Mouse (Mus musculus) embryo, embryonic 10 days (tissue): Measurements from ENCODE around the gene Fzr1.

Source experiments
- DNase-seq: peaks from one replicate; pipeline ENCODE4 v3.0.0-alpha.2; 2015; ENCODE audit warnings: low spot score

The Fzr1 gene

GRCm38 (mm10) chr10:81328386-81328785 lies 49.9 kb downstream of the Fzr1 start, which contains the start of gene Tbxa2r:
Tbxa2r (plus strand) TSS chr10:81328731.
- DNase-seq: peak; percentile 64

GRCm38 (mm10) chr10:81327959-81328358 lies 50.4 kb downstream of the Fzr1 start:
- peak; percentile 35 for DNase-seq

- DNase-seq: no peak
Observed at GRCm38 (mm10) chr10:81326858-81327257, 51.5 kb downstream of the Fzr1 start.

GRCm38 (mm10) chr10:81325781-81326180 lies 52.5 kb downstream of the Fzr1 start:
- DNase-seq: no peak

GRCm38 (mm10) chr10:81325176-81325575 lies 53.1 kb downstream of the Fzr1 start:
- DNase-seq: no peak

- DNase-seq: no peak
Observed at GRCm38 (mm10) chr10:81323791-81324530, 54.4 kb downstream of the Fzr1 start.

GRCm38 (mm10) chr10:81323141-81323775 lies 55.1 kb downstream of the Fzr1 start:
- DNase-seq: no peak

GRCm38 (mm10) chr10:81322444-81322843 lies 55.9 kb downstream of the Fzr1 start:
- DNase-seq: no peak

- no peak for DNase-seq
Observed at GRCm38 (mm10) chr10:81321436-81321835, 56.9 kb downstream of the Fzr1 start.

- peak; percentile 100 for DNase-seq
Observed at GRCm38 (mm10) chr10:81320550-81321347, 57.6 kb downstream of the Fzr1 start, which contains the start of gene Cactin. Cactin (plus strand) TSS chr10:81321103.

- peak; percentile 99 for DNase-seq
Observed at GRCm38 (mm10) chr10:81319741-81320549, 58.4 kb downstream of the Fzr1 start.

- no peak for DNase-seq
Observed at GRCm38 (mm10) chr10:81319330-81319699, 59.0 kb downstream of the Fzr1 start.

- DNase-seq: no peak
Observed at GRCm38 (mm10) chr10:81318589-81319329, 59.6 kb downstream of the Fzr1 start.

- DNase-seq: peak; percentile 77
Observed at GRCm38 (mm10) chr10:81317273-81317672, 61.0 kb downstream of the Fzr1 start.

- DNase-seq: peak; percentile 58
Observed at GRCm38 (mm10) chr10:81316338-81317060, 61.8 kb downstream of the Fzr1 start.
